Mouse (Mus musculus) ovary, postnatal 14 days (tissue): ENCODE data around the gene F8.
"Not testable (repeated sequence)": the region's sequence is repeated elsewhere in the genome, so short reads cannot be mapped to it uniquely, and the experiment has no call there.

Source experiments
- DNase-seq: peaks from one replicate; pipeline ENCODE4 v3.0.0; 2022; ENCODE audit warnings: low spot score

Gene F8

GRCm38 (mm10) chrX:75382195-75382771 is at the start of gene F8, which contains the start of gene Fundc2:
F8 (minus strand) TSS chrX:75382615.
Fundc2 (plus strand) TSS chrX:75382399.
- DNase-seq = peak; percentile 31

GRCm38 (mm10) chrX:75415936-75416785 is 33.7 kb upstream of the F8 start, which contains the start of the genes Cmc4, Mtcp1 and Brcc3:
Cmc4 (minus strand) TSS chrX:75416584.
Mtcp1 (minus strand) TSS chrX:75416588.
Brcc3 (plus strand) TSS chrX:75416628.
- DNase-seq = peak; percentile 60

DNA sequence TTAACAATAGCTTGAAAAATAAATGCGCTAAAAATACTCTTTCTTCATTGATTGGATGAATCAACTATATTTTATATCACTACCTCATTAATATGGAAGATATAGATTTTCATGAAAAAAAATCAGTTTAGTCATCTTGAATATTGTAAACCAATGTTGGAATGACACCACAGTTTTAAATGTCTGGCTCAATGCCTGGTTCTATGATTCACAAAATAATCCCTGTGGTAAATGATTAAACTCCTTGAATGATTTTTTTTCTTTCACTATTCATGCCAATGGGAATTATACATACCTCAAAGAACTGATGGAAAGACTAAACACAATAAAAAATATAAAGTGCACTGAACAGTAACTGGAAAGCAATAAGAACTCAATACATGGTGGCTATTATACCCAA is 27.3 kb upstream of the F8 start:
- DNase-seq = no peak

- DNase-seq = no peak
Observed at GRCm38 (mm10) chrX:75403350-75403749, 20.9 kb upstream of the F8 start.

GRCm38 (mm10) chrX:75402668-75403067 is 20.3 kb upstream of the F8 start:
- no peak for DNase-seq

DNA sequence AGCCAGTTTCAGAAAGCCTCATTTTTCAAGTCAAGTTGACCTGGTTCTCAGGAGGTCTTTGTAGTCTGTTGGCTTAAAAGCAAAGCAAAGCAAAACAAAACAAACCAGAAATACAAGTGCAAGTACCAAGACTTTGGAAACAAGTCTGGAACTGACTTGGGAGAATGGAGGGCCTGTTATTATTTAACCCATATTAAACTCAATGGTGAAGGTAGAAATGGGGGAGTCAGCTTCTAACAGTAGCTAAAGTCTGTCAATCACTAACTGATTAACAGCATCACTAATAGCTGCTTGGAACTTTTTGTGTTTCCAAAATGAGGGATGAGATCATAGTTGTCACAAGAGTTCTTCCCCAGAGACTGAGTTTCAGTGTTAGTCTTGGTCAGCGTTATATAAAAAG is 17.1 kb upstream of the F8 start:
- DNase-seq = no peak

GRCm38 (mm10) chrX:75381699-75382098 is 716 bp downstream of the F8 start:
- DNase-seq = no peak

DNA sequence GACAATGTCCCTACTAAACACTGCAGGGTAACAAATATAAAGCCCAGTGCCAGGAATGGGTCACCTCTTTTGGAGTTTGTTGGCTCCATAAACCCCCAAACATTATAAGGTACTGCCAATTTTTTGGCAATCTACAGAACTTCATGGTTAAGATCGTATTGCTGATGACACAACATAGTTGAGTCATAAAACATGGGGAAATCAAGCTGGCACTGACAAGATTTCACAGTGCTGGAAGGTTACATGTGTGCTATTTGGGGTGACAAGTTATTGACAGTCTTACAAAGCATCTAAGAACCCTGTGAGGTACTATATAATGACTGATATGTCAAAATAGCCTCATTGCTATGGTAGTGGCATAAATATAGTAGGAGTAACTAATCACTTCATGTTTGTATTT is 1.2 kb downstream of the F8 start:
- DNase-seq = no peak

DNA sequence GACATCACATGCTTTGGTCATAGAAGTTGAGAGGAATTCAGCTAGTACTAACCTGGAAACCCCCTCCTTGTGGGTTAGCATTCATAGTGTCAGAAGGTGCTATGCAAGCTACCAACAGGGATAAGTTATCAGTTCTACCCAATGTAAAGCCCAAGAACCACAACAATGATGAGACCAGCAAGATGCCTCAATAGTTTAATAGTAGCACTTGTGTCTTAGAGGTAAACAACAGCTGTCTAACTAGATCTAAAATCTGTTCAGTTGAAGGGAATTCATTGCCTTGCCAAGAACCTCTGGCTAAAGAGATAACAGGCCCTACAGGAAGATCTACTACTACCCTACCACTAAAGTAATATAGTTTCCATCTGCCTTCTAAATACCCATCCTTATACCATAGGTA is 5.6 kb downstream of the F8 start:
- no peak for DNase-seq

DNA sequence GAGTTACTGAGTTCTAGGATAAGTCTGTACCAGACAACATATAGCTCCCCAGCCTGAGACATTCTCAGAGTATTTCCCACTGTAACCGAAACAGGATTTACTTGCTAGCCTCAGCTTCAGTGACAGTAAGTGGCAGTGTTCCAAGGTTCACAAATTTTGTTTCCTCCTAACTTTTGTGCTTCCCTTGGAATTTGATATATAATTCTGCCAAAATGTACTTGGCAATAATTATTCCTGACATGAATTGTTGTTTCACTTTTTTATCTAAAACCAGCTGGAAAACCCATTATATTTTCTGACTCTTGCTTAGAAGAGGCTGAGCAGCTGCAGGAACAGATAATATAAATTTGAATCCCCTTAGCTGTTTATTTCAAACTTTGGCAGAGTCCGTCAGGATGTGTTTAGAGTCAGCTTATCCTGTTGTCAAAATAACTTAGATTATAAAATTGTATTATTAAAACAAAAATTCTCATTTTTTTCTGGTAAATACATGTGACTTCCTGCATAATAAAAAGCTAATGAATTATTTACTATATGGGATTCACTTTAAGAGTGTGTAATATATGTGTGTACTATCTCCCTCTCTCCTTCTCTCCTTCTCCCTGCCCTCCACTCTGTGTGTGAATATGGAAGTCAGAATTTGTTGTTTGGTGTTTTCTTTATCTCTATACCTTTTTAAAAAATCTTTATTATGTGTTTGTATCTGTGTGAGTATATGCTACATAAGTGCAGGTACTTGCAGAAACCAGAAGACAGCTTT is 9.6 kb downstream of the F8 start:
- DNase-seq = no peak

GRCm38 (mm10) chrX:75370197-75370596 is 12.2 kb downstream of the F8 start:
- no peak for DNase-seq

DNA sequence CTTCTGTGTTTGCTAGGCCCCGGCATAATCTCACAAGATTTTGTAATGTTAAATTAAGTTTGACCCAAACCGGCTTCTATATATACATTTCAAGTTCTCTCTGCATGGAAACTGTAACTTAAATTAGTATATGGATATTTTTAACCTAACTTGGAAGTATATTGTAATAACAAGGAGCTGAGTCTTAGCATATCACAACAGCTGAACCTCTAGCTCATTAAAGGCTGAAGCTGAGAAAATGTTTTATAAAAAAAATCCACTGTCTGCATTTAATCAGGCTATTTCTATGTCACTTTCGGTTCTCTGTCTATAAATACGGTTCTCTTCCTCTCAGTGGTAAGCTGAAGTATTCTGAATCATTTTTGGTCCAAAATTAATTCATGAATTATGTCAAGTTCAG is 58.9 kb downstream of the F8 start:
- DNase-seq = no peak

GRCm38 (mm10) chrX:75271676-75272075 is 110.7 kb downstream of the F8 start:
- DNase-seq = no peak

GRCm38 (mm10) chrX:75233603-75234376 is 148.6 kb downstream of the F8 start:
- DNase-seq = not testable (repeated sequence)

- no peak for DNase-seq
Observed at GRCm38 (mm10) chrX:75231456-75231855, 151.0 kb downstream of the F8 start.

DNA sequence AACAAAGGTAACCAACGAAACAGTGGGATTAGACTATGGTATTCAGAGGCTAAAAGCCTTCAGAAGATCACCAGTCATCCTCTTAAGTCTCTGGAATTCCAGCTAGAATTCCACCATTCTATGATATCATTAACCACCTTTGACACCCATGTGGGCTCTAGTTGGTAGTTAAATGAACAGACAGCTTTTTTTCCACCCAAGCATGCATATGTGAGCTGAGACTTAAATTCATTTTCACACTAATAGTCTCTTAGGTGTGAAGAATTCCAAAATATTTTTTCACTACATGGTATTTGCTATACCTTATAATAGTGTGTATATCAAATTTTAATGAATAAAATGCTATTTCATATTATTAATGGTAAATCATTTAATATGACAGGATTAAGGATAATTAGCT is 218.7 kb downstream of the F8 start, which contains the start of gene Smim9:
TSS of gene Smim9 (minus strand) at position 101 of the 400 bp plus-strand sequence.
- no peak for DNase-seq

DNA sequence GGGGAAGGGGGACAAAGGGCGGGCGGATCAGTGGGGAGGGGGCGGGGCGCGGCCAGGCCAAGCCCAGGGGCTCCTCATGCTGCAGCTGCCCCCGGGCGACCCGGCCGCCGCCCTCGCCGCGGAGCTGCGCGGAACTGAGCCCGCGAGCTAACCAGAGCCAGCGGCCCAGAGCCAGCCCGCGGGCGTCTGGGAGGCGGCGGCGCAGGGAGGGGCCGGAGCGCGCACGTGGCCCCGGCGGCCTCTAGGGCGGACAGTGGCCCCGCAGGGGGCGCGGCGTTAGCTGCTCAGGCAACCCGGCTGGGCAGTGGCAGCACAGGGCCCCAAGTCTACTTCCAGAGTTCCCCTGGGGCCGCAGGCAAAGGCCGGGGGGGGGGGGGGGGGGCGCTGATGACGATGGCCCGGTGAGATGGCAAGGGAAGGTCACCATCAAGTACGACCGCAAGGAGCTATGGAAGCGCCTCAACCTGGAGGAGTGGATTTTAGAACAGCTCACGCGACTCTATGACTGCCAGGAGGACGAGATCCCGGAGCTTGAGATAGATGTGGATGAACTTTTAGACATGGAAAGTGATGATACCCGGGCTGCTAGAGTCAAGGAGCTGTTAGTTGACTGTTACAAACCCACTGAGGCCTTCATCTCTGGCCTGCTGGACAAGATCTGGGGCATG is 226.7 kb downstream of the F8 start:
- DNase-seq = no peak

- no peak for DNase-seq
Observed at GRCm38 (mm10) chrX:75152249-75152648, 230.2 kb downstream of the F8 start.

- no peak for DNase-seq
Observed at GRCm38 (mm10) chrX:75150304-75150703, 232.1 kb downstream of the F8 start.

GRCm38 (mm10) chrX:75148414-75148813 is 234.0 kb downstream of the F8 start:
- DNase-seq = no peak

DNA sequence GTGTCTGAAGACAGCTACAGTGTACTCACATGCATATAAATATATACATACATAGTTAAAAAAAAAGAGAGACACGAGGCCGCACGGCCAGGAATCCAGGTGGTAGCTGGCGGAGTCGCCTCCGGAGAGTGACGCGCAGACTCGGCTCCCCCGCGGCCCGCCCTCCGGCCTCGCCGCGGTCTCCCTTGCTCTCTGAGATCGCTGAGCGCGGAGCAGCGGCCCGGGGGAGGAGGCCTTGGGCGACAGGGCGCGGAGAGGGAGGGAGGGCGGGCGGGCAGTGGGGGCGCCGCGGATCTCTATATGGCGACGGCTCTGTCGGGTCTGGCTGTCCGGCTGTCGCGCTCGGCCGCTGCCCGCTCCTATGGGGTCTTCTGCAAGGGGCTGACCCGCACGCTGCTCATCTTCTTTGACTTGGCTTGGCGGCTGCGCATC is 239.3 kb downstream of the F8 start:
- DNase-seq = not testable (repeated sequence)
